Mouse (Mus musculus): ENCODE measurements around the gene Lamtor4.

GRCm38 (mm10) chr5:138263260-138264206 lies 8.3 kb downstream of the Lamtor4 start, which contains the start of gene BC037034:
- TF ChIP-seq GATA1 (IDR thresholded peaks at IDR 0.05; ENCODE audit: borderline replicate concordance, low read length) (no peak), FLI1 (IDR thresholded peaks at IDR 0.05; ENCODE audit: low read length) (no peak)

Measured in megakaryocyte, embryonic 14.5 days (primary cell).